Mouse (Mus musculus) layer of hippocampus, adult 9-11 months (tissue): ENCODE data around the gene March10.

ENCODE experiments used
- DNase-seq: peaks from one replicate; pipeline ENCODE4 v3.0.0; 2022

The March10 gene

DNA sequence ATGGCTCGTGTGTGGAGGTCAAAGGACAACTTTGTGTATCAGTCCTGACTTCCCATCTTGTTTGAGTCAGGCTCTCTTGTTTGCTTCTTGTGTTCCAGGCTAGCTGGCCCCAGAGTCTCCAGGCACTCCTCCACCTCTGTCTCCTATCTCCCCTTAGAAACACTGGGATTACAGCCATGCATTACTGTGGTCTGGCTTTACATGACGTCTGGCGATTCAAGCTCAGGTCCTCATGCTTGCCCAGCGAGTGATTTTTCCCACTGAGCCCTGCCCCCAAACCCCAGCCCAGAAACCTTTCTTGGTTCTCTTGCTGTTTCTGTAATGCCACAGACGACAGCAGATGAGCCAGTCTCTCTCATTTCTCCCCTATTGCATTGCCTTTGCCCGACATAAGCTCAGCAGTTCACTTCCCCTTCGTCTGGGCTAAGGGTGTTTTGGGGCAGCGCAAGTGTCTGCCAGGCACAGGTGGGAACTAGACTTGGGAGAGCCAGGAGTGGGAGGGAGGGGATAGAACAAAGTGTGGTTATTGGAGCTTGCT, 8.0 kb upstream of the March10 start:
- peak; percentile 61 for DNase-seq

DNA sequence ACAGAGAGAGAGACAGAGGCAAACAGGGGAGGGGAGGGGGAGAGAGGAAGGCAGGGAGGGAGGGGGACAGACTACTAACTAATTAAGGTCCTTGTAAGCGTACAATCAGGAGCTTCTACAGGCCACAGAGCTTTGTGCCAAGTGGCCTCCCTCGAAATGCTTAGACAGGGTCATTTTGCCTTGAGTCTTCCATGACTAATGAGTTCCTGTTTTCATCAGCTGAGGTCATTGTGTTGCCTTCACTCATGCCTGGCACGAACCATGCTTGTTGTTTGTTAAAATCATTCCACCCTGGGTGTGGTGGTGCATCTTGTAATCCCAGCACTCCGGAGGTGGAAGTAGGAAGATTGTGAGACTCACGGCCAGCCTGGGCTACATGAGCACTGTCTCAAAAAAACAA, 3.4 kb upstream of the March10 start:
- DNase-seq, result no peak

DNA sequence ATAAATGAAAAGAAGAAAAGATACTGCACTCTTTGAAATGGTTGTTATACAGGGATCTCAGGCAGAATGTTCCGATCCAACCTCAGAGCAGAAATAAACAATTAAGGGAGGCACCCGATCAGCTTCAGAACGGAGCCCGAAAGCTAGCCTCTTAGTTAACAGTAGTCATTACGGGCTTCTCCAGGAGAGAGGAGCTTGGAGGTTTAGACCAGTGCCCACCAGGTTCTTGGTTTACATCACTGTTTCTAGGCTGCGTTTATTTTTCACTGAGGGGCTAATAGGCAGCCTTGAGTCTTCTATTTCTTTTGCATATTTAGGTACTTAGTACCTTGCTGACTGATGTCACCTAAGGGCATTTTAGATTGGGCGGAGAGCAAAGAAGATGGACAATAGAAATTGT, 506 bp upstream of the March10 start:
- no peak for DNase-seq

DNA sequence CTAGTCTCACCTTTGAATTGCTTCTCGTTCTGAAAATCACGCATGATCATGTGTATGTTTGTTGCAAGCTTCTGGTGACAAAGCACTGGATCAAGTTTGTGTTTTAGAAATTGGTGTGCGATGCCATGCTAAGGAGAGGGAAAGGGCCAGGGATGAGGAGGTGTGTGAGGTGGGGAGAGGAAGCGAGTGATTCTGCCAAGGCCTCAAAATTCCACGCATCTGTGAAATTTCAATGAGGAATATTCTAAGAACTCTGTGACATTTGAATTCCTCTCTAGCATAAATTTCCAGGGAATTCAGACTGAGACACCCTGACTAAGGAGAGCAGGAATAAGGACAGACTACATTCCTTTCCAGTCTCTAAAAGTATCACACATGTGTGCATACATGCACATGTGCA, 1.4 kb downstream of the March10 start:
- no peak for DNase-seq

DNA sequence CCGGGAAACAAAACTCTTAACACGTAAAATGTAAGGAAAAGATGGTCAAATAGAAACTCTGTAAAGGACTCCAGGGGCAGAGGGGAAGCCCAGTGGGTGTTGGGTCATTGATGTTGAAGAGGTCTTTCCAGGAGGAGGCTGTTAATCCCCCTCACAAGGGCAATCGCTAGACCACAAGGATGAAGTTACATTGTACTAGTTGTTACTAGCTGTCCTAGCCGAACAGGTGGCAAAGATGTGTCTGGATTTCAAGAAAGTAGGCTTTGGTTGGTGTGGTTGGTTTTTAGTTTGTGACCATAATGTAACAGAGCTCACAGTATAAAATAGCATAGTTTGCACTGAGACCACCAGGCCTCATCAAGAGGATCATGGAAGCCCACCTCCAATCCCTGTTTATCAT, 3.5 kb downstream of the March10 start:
- DNase-seq, result no peak

DNA sequence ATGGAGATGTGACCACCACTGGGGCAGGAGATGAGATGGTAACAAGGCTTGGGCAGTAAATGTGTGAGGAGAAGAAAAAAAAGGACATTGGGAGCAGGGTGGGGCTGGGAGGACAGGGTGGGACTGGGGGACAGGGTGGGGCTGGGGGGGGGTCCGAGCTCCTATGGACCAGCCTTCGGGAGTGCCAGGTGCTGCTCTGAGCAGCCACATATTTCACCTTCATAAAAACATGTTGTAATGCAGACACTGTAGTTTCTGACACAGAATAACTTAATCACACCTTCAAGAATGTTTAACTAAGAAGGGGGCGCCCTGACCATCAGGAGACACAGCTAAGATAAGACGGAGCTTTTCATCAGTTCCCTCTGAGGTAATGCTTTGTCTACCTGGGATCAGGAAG, 4.0 kb downstream of the March10 start:
- DNase-seq, result no peak

DNA sequence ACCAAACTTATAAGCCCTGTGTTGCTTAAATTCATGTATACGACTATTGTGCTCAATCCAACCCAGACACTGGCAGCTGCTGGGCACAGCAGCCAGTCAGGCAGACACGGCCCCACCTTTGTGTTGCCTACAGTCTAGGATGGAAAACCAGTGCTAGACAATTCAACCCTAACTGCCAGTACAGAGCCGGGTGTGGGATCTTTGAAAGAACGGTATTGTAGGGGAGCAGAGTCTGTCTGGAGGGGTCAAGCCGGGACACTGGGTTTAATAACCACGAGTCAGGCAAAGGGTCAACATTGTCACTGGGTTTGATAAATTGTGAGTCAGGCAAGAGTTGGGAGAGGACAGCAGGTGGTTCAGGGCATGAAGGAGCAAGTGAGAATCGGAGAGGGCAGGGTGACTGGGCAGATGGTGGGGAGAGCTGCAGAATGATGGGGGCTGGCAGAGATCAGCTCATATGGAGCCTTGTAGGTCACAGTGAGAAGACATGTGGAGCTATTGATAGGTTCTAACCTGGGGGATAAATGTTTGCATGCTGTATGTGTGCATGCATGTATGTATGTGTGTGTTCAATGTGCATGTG, 4.9 kb downstream of the March10 start:
- DNase-seq, result no peak

DNA sequence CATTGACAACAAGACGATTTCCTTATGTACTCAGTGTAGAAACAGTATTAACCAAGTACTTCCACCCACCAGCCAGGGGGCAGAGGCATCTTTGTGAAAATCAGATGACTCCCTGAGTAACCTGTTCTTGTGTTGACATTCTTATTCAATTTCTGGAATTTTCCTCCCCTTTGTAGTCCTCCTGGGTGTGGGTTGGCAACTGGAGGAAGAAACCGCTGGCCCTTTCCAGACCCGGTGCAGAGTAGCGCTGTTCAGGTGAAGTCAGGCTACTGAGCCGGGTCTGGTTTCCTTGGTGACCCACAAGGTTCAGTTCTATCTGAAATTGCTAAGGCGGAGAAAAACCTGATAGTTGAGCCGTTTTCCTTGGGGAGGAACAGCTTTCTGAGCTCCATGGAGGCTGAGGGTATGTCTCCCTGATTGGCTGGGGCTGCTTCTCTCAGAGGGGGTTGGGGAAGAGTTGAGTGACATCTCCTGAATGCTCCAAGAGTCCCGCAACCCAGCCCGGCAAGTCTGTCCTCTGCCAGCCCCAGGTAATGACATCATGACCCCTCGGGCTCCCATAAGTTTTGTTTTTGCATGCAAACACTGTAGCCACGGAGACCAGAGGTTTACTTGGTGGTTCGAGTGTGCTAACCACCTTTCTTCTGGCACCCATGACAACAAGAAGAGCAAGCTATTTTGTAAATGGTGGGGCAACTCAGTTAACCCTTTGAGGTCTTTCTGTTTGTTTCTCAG, 6.8 kb downstream of the March10 start:
- DNase-seq, result no peak

DNA sequence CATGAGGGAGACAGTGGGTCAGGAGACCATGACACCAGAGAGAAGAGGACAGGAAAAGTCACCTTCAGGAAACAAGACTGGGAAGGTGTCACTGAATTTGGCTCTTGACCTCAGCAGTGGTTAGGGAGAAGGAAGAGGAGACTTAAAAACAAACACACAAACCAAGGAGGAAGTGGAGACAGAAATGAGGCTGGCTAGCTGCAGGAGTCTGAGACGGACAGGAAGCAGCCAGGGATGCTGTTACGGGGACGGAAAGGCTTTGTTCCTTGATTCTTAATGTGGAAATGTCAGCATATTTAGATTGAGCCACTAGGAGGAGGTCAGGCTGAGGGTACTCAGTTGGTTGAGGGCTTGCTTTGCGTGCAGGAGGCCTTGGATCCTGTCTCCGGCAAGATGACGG, 8.9 kb downstream of the March10 start:
- peak; percentile 75 for DNase-seq

DNA sequence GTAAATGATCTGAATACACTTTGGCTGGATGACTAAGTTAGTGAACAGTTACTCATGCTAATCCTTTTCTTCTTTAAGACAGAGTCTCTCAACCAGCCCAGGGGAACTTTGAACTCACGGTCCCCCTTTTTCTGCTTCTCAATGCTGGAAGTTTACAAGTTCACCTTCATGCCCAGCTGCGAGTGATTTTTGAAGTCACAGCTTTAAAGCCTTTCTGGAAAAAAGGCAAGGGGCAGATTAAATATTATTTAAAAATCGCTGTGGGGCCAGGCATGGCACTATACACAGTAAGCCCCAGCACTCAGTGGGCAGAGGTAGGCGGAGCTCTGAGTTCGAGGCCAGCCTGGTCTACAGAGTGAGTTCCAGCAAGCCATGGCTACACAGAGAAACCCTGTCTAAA, 10.3 kb downstream of the March10 start:
- no peak for DNase-seq

DNA sequence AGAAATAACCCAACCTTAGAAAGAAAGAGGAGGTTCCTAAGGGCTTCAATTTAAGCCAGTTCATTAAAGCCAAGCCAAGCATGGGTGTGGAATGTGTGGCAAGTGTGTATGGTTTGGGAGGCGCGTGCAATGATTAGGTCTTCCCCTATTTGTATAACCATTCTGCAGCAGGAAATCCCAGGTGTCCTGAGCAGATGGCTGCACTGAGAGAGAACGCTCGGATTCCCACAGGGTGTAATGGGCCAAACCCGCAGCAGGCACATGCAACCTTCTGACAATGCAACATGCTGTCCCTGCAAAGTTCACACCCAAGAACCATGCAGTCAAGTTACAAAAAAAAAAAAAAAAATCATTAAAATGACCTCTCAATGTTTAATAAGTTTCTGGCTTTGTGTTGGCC, 10.8 kb downstream of the March10 start:
- no peak for DNase-seq

DNA sequence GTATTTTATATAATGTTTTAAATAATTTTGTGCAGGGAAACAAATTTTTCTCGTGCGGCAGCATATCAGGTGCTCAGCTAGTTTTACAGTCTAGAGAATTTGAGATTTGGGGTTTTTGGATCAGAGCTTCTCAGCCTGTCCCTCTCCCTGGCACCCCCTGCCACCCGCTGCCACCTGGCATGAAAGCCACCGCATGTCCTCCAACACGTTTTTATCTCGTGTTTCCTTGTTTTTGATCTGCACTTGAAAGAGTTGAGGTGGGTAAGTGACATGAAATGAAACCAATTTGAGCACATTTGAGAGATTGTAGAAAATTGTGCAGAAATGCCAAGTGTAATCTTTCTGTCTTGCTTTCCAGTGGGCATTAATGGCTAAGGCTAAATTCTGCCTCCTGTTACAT, 11.6 kb downstream of the March10 start:
- DNase-seq, result no peak

DNA sequence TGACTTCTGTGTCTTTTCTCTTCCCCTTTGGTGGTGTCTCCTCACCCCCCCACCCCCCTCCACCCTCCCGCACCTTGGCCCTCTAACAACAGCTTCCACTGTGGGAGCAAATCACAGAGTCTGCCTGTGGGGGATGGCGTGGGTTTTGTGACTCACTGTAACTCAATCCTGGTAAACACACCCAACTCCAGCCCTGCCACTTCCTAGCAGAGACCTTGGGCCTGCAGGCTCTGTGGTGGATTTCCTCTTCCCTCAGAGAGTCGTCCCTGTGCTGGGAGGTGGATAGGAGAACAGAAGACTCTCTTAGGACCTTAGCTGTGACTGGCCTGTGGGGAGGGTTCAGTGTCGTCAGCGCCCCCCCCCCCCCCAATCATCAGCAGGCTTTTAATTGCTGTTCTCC, 13.0 kb downstream of the March10 start:
- no peak for DNase-seq

DNA sequence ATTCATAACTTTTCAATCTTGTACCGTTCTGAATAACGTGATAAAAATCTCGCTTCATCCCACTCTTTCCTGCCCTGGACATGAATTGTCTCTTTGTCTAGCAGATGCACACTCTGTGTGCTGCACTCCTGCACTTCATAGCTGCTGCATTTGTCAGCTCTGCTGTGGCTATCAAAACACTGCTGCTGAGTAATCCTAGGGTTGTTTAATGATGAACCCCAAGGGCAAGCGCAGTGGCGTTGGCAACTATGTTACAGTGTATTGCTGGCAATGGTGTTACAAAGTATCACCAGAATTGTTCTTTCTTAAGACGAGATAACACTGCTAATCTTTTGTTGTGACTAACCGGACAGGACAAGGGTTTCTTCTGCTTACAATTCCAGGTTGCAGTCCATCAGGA, 16.7 kb downstream of the March10 start:
- no peak for DNase-seq

DNA sequence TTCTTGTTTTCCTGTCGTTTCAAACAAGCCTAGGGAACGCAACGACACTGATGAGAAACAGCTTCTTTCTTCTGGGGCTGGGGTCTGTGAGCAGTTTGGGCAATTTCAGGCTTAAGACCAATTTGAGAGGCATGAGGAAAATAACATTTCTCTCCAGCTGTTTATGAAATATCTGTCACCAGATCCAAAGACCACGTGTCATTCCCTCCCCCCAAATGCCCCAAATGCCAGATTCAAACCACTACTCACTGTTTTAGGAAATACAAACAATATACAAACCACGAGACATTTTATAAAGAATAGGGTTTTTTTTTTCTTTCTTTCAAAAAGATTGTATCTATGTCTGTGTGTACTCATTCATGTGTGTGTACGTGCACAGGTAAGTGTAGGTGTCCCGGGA, 17.6 kb downstream of the March10 start:
- no peak for DNase-seq

DNA sequence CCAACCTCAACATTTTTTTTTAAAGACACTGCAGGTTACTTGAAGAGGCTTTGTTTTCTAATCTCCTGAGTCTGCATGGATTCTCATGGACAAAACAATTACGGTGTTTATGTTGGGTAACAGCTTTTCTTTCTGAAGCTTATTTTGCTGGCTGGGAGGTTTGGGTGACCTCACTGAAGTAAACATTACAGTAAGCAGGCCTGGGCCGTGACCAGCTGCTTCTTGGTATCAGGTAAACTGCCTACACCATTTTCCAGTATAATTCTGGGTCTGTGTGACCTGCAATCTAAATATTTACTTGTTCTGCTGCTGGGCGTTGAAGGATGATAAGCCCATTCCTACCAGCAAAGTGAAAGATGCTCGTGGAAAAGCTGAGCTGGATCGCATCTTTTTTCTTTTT, 30.1 kb downstream of the March10 start:
- no peak for DNase-seq

DNA sequence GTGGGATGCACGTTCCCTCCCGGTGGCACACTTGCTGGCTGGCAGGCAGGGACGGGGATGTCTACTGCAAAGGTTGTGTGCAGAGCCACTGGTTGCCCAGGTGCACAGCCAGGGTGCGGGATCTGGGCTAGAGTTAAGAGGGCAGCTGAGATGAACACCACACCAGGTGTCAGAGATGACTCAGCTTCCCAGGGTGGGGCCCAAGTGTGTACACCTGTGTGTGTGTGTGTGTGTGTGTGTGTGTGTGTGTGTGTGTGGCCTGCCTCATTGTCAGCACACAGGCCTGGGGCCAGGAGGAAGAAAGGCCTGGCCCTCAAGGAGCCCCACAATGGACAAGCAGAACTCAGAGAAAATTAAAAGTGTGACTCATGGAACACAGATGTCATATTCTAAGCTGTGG, 31.9 kb downstream of the March10 start:
- DNase-seq, result no peak

DNA sequence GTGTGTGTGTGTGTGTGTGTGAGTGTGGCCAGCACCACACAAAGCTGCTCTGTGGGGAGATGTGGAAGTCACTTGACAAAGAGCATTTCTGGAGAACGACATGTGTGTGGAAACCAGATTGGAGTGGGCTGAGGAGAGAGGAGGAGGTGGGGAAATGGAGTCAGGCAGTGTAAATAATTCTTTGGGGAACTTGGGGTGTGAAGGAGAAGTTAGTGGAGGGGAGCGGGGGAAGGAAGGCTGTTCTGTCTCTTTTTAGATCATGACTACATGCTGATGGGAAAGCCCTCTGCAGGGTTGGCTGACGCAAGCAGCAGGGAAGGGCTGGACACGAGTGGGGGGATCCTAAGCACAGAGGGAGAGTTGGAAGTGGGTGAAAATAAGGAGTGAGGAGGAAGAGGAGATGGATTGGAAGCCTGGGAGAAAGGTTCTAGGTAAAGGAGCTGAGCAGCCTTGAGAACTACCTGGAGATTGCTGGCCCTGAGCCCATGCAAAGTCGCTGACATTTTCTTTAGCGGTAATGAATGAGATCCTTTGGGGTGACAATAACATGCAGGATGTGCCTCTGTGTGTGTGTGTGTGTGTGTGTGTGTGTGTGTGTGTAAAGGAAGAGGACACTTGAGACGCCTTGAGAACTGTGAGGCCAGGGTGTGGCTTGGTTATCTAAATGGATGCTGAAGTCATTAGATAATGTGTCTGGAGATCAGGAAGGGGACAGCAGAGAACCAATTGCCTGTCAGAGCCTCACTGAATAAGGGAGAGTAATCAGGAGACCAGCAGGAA, 35.7 kb downstream of the March10 start:
- peak; percentile 88 for DNase-seq

DNA sequence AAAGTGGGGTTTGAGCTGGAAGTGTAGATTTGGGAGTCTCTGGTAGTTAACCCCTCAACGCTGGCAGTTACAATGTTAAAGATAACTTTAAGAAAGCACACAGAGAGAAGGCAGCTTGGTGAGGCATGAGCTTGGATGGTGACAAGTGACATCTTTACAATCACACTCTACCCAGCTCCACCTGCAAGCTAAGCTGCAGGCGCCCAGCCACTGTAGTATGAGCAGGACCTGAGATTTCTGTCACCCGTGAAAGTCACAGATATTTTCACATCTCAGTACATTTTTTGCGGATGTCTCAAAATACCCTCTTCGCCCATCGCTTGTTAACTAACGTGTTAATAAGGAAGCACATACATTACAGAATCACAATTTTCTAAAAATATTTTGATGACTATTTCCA, 36.6 kb downstream of the March10 start:
- DNase-seq, result no peak

DNA sequence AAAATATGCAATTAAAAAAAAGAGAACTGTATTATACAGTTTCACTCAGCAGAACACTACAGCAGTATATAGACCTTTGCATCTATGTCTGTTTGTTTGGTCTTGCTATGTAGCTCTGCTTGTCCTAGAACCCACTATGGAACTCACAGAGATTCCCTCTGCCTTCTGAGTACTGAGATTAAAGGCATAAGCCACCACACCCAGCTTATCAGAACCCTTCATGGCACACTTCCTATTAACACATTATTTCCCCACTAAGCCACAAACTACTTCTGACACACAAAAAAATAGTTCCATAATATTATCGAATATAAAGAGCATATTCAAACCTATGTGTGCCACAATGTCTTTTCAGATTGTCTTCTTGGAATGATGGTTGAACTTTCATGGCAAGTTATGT, 42.5 kb downstream of the March10 start:
- DNase-seq, result no peak

DNA sequence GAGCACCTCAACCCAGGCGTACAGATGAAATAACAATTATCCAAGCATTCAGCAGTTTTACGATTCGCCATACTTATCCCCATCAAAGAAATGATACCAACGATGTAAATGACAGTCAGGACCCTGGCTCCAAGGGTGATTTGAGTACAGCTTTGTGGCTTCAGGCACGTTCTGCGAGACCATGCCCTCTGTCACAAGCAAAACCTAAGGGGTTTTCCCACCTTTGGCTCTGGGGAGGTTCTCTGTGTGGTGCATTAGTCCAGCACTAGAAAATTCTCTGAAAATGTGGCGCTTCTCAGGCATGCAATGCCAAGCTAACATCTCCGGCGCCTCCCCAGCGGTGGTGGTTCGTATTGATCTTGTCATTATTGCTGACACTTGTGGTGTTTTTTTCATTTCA, 47.1 kb downstream of the March10 start:
- no peak for DNase-seq

DNA sequence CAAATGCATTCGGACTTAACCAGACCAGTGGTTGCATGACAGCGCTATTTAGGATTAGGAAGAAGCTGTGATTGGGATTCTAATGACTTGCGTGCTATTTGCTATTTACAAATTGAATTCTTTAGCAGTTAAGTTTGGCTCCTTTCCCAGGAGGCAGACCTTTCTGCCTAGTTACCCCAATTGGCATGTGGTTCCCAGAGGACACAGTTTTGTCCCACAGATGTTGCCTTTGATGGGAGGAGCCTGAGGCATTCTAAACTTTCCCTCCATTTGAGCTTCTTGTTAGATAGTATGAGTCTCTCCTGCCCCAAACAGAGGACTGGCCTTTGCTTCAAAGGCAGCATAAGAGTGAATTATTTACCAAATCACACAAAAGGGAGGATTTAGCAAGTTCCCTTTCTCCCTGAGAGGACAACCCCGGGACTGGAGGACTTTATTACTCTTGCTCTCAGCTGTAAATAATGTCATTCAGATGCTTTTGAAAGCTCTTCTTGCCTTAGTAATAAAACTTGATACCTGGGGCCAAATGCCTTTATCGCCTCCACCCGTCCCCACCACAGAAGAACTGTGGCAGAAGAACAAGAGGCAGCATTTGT, 48.6 kb downstream of the March10 start:
- DNase-seq, result no peak

DNA sequence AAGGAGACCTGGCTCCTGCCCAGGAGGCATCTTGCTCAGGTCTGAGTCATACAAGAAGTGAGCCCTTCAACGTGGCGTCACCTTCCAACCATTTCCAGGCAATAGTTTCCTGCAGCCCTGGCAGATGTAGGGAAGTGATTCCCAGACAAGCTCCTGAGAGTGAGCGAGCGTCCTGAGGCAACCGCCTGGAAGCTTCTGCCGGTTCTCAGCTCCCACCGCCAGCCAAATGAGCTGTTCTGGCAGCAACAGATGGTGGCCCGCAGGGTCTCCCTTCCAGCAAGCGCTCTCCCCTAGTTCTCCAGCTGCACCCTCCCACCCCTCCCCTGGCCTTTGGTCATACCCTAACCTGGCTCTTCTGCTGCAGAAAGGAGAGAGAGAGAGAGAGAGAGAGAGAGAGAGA, 54.2 kb downstream of the March10 start:
- no peak for DNase-seq

DNA sequence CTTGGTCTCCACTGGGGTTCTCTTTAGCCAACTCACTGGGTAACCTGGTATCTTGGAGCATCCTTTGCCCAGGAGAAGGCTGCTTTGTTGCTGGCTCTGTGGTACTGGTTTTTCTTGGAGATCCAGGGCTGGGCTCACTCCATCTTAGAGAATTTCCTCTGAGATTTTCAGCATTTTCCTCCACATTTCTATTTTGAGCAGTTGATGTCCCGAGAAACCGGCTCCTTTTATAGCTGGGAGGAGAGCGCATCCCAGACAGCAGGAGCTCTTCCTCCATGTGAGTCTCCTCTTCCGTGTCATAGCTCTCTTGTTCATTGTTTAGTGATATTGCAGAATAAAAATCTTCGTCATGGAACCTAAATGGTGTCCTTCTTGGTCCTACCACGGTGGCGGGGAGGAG, 66.2 kb downstream of the March10 start:
- no peak for DNase-seq
